Mouse (Mus musculus): ENCODE data around the gene Adipor2. TPM values are rescaled to one million over a fixed set of nuclear protein-coding genes. Genes with fewer than 3 reads are reported as not detected.

Gene Adipor2
- total and polyA plus RNA-seq, 3 experiments: 57.0 to 63.6 (median 62.7) TPM

DNA sequence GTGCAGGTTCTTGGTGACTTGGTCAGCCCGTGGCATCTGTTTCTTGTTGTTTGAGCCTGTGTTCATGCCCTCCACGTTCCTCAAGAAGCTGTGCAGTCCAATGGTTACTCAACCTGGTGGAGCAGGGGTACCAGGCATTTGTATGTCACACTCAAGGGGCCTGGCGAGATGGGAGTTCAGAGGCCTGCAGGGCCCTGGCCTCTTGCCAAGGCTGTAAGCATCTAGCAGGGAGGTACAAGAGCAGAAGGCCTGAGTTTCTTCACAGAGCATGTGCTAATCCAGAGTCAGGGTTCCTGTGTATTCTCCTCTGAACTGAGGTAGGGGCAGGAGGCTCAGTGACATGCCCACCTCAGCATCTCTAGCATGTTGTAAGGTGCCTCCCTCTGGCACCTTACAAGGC, 104.4 kb downstream of the Adipor2 start:
- TF ChIP-seq POLR2A (IDR thresholded peaks at IDR 0.05; ENCODE audit: insufficient read depth, low read depth, low read length): no peak
- no peak for TF ChIP-seq EP300 (IDR thresholded peaks at IDR 0.05; ENCODE audit: insufficient read depth, low read depth, low read length)
- TF ChIP-seq CTCF (IDR thresholded peaks at IDR 0.05): no peak
- no peak for DNase-seq
- H3K27ac ChIP-seq: no peak overlapping the region

DNA sequence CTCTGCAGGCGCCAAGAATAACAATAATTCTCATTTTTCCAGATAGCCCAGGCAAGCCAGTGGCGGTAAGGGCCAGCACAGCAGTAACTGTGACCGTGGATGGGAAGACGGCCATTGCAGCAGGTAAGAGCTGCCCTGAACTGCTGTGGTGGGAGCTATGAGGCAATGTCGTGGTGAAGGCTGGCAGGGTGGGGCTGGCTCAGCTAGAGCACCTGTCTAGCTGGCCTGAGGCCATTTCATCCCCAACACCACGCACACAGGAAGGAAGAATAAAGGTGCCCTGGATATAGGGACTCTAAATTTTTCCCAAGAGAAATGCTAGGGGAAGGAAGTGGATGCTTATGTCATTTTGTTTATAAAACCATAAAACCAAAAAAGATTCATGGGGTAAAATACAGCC, 105.1 kb downstream of the Adipor2 start:
- TF ChIP-seq EP300 (IDR thresholded peaks at IDR 0.05; ENCODE audit: insufficient read depth, low read depth, low read length): no peak
- no peak for TF ChIP-seq CTCF (IDR thresholded peaks at IDR 0.05)
- no peak for TF ChIP-seq POLR2A (IDR thresholded peaks at IDR 0.05; ENCODE audit: insufficient read depth, low read depth, low read length)
- Histone ChIP-seq H3K9ac (ENCODE audit: low read depth, low read length) (no peak overlapping the region), H3K4me3 (no peak overlapping the region), H3K27ac (no peak overlapping the region), H3K4me1 (ENCODE audit: control insufficient read depth, insufficient read depth, low read length) (no peaks in the 10 kb centered on the region), H3K79me2 (replicated peaks; ENCODE audit: control insufficient read depth, insufficient read depth, low read length) (no peaks in the 10 kb centered on the region), H3K27me3 (ENCODE audit: control insufficient read depth, insufficient read depth, low read length) (no peaks in the 10 kb centered on the region), H3K36me3 (ENCODE audit: control insufficient read depth, insufficient read depth, low read length) (no peaks in the 10 kb centered on the region)
- 65% methylated on average over 6 of the region's 6 CpGs for WGBS
- no peak for DNase-seq
- intact Hi-C loops (cut with DNase I): no loop called here

More for the DNA sequence above, 104.4 kb downstream of the Adipor2 start:
- Histone ChIP-seq H3K9ac (ENCODE audit: low read depth, low read length) (no peak overlapping the region), H3K36me3 (ENCODE audit: control insufficient read depth, insufficient read depth, low read length) (no peaks in the 10 kb centered on the region), H3K27me3 (ENCODE audit: control insufficient read depth, insufficient read depth, low read length) (no peaks in the 10 kb centered on the region), H3K79me2 (replicated peaks; ENCODE audit: control insufficient read depth, insufficient read depth, low read length) (no peaks in the 10 kb centered on the region), H3K4me1 (ENCODE audit: control insufficient read depth, insufficient read depth, low read length) (no peaks in the 10 kb centered on the region), H3K4me3 (no peak overlapping the region)
- intact Hi-C loops (cut with DNase I): no loop called here
- 61% methylated on average over 3 of the region's 3 CpGs for WGBS

DNA sequence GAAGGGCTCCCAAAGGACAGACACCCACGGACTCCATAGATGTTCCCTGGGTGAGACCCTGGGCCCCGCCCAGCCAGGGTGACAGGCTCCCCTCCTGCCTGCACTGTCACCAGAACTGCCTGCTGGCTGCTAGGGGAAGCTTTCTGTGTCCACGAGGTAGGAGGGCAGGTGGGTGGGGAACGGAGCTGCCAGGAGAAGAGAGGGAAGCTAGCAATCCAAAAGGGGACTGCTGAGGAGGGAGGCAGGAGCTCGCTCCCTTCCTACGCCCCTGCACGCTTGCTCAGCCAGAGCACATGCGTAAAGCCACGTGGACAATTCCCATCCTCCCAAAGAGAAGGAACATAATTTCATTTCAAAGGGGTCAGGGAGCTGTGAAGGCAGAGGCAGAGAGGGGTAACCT, 107.3 kb downstream of the Adipor2 start:
- Histone ChIP-seq H3K79me2 (replicated peaks; ENCODE audit: control insufficient read depth, insufficient read depth, low read length) (no peaks in the 10 kb centered on the region), H3K9ac (ENCODE audit: low read depth, low read length) (no peak overlapping the region), H3K27ac (no peak overlapping the region), H3K27me3 (ENCODE audit: control insufficient read depth, insufficient read depth, low read length) (no peaks in the 10 kb centered on the region; the same call in 1 of the 2 replicates), H3K4me1 (ENCODE audit: control insufficient read depth, insufficient read depth, low read length) (no peaks in the 10 kb centered on the region), H3K4me3 (no peak overlapping the region), H3K36me3 (ENCODE audit: control insufficient read depth, insufficient read depth, low read length) (no peaks in the 10 kb centered on the region)
- intact Hi-C loops (cut with DNase I): no loop called here
- TF ChIP-seq CTCF (IDR thresholded peaks at IDR 0.05) (no peak), POLR2A (IDR thresholded peaks at IDR 0.05; ENCODE audit: insufficient read depth, low read depth, low read length) (no peak), EP300 (IDR thresholded peaks at IDR 0.05; ENCODE audit: insufficient read depth, low read depth, low read length) (no peak)
- no peak for DNase-seq
- WGBS: 58% methylated on average over 9 of the region's 9 CpGs

DNA sequence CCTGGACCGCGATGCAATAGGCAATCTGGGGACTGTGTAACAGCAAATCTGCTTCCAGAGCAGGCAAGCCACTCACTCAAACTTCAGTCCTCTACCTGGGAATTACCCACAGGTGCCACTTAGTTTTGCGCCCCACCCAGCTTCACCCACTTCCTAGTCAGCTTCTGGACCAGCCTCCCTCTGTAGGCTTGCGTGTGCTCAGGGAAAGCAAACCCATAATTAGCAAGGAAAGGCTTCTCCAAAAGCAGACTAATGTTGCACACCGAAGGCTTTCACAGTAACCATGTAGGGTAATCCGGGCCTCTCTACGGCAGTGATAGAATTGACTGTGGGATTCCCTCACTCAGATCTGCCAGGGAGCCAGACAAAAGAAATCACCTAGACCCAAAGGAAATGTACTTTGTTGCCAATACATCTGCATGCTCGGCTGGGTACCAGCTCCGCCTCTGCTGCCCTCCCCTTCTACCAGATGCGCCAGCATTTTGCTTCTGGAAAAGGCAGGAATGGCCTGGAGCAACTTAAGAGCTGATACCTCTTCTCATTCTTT, 109.6 kb downstream of the Adipor2 start:
- Histone ChIP-seq H3K9ac (ENCODE audit: low read depth, low read length) (no peak overlapping the region), H3K27ac (no peak overlapping the region), H3K36me3 (ENCODE audit: control insufficient read depth, insufficient read depth, low read length) (no peaks in the 10 kb centered on the region), H3K4me3 (no peak overlapping the region), H3K4me1 (ENCODE audit: control insufficient read depth, insufficient read depth, low read length) (no peaks in the 10 kb centered on the region), H3K27me3 (ENCODE audit: control insufficient read depth, insufficient read depth, low read length) (no peaks in the 10 kb centered on the region; the same call in 1 of the 2 replicates), H3K79me2 (replicated peaks; ENCODE audit: control insufficient read depth, insufficient read depth, low read length) (no peaks in the 10 kb centered on the region)
- DNase-seq: no peak
- no peak for TF ChIP-seq POLR2A (IDR thresholded peaks at IDR 0.05; ENCODE audit: insufficient read depth, low read depth, low read length)
- TF ChIP-seq CTCF (IDR thresholded peaks at IDR 0.05): no peak
- TF ChIP-seq EP300 (IDR thresholded peaks at IDR 0.05; ENCODE audit: insufficient read depth, low read depth, low read length): no peak
- 58% methylated on average over 10 of the region's 10 CpGs for WGBS
- intact Hi-C loops (cut with DNase I): no loop called here

DNA sequence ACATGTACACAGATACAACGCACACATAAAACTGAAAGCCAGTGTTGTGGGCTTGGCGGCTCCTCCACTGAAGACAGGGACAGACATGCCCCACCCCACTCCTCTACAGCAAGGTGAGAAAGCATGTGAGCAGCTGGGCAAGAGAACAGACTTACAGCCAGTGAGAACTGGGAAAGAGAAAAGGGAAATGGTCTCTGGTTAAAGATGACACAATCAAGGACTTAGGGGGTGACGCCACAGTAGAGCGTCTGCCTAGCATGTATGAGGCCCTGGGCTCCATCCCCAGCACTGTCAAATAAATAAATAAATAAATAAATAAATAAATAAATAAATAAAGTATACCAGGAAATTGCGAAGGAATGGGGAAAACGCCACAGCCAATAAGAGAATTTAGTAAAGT, 114.2 kb downstream of the Adipor2 start:
- no peaks in the 10 kb centered on the region for H3K4me1 ChIP-seq (ENCODE audit: control insufficient read depth, insufficient read depth, low read length)
- no peaks in the 10 kb centered on the region for H3K79me2 ChIP-seq (replicated peaks; ENCODE audit: control insufficient read depth, insufficient read depth, low read length)
- TF ChIP-seq POLR2A (IDR thresholded peaks at IDR 0.05; ENCODE audit: insufficient read depth, low read depth, low read length): no peak
- TF ChIP-seq EP300 (IDR thresholded peaks at IDR 0.05; ENCODE audit: insufficient read depth, low read depth, low read length): no peak
- no peak for TF ChIP-seq CTCF (IDR thresholded peaks at IDR 0.05)
- H3K4me3 ChIP-seq: no peak overlapping the region
- no peak overlapping the region for H3K27ac ChIP-seq
- DNase-seq: no peak
- no peak overlapping the region for H3K9ac ChIP-seq (ENCODE audit: low read depth, low read length)
- no peaks in the 10 kb centered on the region; the same call in 1 of the 2 replicates for H3K27me3 ChIP-seq (ENCODE audit: control insufficient read depth, insufficient read depth, low read length)
- intact Hi-C loops (cut with DNase I): no loop called here
- H3K36me3 ChIP-seq (ENCODE audit: control insufficient read depth, insufficient read depth, low read length): no peaks in the 10 kb centered on the region
- 82% methylated on average over 6 of the region's 6 CpGs for WGBS

Other genes starting within 250 kb of the Adipor2 start
- gene Dcp1b, start 242.5 kb downstream of the Adipor2 start, total RNA-seq (2021): 1 to 10 TPM; 2.6 to 2.7 TPM
- gene Dcp1b, start 242.5 kb downstream of the Adipor2 start, polyA plus RNA-seq (2012; rRNA removed): 4.8 and 4.9 TPM in 2 replicates
- gene Cacna1c, start 221.3 kb downstream of the Adipor2 start, total RNA-seq (2021): 100 to 1,000 TPM; 194 to 228 TPM
- 56.8 and 76.3 TPM in 2 replicates for gene Cacna1c, start 221.3 kb downstream of the Adipor2 start, polyA plus RNA-seq (2012; rRNA removed)
- not detected for gene Cacna2d4, start 181.2 kb downstream of the Adipor2 start, total RNA-seq (2021)
- 0.23 TPM in 2 replicates for gene Cacna2d4, start 181.2 kb downstream of the Adipor2 start, polyA plus RNA-seq (2012; rRNA removed)
- under 1 TPM; 0.61 to 0.73 TPM for gene Lrtm2, start 86.9 kb downstream of the Adipor2 start, total RNA-seq (2021)
- gene Lrtm2, start 86.9 kb downstream of the Adipor2 start, polyA plus RNA-seq (2012; rRNA removed): 0.47 and 0.57 TPM in 2 replicates
- gene Fbxl14, start 62.0 kb upstream of the Adipor2 start, total RNA-seq (2021): 10 to 100 TPM; 16.0 to 16.6 TPM
- gene Fbxl14, start 62.0 kb upstream of the Adipor2 start, polyA plus RNA-seq (2012; rRNA removed): 19.7 and 20.3 TPM in 2 replicates
- 1 to 10 TPM; 2.4 to 3.0 TPM for gene Wnt5b, start 126.6 kb upstream of the Adipor2 start, total RNA-seq (2021)
- gene Wnt5b, start 126.6 kb upstream of the Adipor2 start, polyA plus RNA-seq (2012; rRNA removed): 2.5 and 2.9 TPM in 2 replicates

Data from heart, adult 2 months (tissue).